Mouse (Mus musculus) frontal cortex, postnatal 36 days (tissue): Measurements from ENCODE around the gene Ptp4a2.
A peak's percentile ranks its signal among the peaks of the same experiment; 100 is the strongest.

ENCODE experiments used
- DNase-seq, 2 experiments: peaks; one replicate each; pipeline ENCODE4 v3.0.0; 2022; ENCODE audit warnings: low spot score in 2 of 2

The Ptp4a2 gene

DNA sequence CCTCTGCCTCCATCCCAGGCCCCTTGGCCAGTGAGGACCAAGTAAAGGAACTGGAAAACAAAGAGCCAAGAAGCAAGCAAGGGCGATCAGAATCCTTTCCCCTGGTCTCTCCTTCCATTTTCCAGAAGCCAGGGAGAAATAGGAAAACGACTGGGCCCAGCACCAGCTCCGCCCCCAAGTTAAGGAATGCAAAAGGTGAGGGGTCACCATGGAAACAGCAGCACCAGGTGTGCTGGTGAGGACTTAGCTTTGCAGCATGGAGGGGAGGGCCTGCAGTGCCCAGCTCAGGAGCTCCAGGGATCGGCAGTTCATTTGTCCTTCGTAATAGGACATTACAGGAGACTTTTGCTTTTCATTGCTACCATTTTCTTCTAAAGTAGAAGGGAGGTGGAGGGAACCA is 13.0 kb upstream of the Ptp4a2 start:
- DNase-seq = no peak

DNA sequence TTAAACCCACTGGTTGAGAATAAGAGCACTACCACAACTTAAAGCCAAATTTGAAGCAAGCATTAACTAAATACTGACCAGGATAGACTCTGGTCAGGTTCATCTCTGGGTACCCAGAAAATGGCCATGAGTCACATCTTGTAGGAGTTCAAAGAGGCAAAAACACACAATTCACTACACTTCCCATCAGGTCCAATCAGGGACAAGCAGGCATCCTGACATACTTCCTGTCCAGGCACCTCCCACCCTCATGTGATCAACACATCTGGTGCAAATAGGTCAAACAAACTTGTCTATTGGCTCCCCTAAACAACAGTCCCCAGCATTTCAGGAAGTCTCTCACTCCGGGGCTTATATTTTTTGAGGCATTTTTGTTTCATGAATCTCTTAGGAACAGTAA is 7.7 kb upstream of the Ptp4a2 start:
- no peak for DNase-seq

DNA sequence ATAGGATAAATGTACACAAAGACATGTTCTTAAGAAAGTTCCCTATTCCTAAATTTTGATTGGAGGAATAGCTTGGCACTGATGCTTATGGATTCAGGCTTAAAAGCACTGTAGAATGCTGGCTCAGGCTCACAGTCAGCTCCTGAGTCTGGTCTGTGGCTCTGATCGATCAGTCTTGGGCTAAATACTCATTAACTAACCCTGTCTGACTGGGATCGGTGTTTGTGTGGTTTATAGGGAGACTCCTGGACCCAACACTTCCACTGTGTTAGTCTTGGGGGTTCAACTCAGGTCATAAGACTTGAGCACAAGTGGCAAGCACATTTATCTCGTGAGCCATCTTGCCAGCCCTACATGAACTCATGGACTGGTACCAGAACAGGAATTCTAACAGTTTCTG is 6.0 kb upstream of the Ptp4a2 start:
- no peak for DNase-seq

DNA sequence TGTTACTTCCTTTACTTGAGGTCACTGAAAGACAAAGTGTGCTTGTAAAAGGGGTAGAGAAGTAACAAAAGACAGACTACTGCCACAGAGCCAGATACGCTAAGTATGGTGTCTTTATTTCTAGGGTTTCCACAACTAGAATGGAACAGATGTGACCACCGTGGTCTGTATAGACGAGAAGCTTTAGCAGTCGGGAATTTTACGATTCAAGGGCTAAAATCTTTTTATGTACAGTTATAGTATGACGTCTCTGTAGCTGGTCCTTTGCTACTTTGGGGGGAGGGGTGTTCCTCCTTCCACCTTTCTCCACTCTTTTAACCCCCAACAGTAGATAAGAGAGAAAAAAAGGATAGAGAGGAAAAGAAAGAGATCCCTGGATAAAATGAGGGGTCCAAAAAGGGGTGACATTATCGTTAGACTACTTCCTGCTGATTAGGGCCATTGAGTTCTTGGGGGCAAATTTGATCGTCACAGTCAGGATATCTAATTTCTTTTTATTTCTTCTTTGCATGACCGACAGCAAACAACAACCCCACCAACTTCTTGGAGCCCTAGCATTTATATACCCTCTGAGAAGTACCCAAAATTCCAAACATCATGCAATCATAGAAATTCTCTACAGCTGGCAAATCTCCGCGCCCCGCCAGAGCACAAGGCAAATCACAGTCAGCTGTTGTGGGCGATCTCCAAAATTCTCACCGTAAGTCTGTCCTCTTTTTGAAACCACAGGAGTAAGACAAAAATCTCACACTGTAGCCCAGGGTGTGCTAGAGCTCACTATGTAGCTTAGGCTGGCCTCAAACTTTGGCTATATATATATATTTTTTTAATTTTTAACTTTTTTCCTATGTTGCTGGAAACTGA is 818 bp downstream of the Ptp4a2 start:
- DNase-seq = no peak

DNA sequence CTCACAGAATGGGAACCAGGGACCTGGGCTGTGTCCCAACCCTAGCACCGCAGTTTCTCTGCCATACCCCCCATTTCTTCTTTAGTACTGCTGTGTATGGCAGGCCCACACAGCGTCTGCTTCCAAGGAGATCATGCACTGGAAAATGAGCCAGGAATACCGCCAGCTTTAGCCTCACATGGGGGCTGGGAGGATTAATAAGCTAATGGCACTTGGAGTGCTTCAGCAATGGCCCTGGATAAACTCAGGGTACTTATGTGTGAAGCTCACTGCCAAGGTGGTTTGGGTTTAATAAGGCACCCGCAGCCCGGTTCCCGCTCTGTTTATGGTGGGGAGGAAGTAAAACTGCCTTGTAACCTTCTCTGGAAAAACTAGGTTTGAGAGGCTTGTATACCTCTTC is 6.6 kb downstream of the Ptp4a2 start:
- no peak for DNase-seq

DNA sequence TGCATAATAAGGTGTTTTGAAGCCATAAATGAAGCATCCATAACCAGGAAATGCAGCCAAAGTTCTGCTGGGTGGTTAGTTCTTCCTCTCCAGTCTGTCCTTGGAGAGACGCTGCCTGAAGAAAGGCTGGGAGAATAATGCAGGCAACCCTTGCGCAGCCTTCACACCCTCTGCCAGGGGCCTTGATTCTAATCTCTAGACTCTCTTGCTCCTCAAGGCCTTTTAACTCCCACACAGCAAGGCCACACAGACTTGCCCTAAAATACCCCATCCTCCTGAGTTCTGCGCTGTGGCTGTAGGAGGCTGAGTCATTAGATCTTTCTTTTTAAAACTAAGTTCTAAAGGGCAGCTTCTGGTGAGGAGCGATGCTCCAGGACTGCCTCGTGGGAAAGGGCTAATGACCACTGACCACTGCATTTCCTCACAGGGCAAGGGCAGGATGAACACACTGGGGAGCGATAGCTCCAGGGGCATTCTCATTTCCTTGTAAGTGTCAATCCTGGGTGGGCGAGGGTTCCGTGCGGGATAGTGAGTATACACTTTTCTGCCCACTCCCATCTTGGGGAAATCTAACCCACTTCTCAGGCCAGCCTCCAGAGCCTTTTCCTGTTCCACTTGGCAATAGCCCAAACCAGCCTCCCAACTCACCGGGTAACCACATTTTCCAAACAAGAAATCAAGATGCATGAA is 7.6 kb downstream of the Ptp4a2 start:
- no peak for DNase-seq

DNA sequence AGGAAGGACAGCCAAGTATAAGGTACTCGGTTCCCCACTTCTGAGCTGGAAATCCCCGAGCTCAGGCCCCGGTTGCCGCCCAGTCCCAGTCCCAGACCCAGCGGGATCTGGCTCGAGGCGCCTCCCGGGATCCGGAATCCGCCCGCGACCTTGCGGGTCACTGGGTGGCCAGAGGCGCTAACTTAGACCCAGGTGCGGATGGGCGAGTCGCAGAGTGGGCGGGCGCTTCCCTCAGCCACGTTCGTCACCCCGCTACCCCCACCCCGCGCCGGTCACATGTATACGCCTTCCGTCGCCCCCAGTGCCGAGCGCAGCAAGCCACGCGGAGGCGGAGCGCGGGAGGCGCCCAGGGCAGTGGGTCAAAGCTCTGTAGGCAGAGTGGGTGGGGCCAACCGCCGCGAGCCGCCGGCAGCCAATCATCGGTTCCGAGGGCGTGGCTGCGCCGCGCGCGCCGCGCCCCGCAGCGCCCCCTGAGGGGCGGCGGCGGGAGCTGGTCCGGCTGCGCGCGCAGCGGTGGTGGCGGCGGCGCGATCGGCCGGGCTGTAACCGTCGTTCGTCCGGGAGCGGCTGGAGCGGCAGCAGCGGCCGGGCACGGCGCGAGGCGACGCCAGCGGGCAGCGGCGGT is 8.8 kb downstream of the Ptp4a2 start:
- peak; percentile 90 to 91 for DNase-seq

DNA sequence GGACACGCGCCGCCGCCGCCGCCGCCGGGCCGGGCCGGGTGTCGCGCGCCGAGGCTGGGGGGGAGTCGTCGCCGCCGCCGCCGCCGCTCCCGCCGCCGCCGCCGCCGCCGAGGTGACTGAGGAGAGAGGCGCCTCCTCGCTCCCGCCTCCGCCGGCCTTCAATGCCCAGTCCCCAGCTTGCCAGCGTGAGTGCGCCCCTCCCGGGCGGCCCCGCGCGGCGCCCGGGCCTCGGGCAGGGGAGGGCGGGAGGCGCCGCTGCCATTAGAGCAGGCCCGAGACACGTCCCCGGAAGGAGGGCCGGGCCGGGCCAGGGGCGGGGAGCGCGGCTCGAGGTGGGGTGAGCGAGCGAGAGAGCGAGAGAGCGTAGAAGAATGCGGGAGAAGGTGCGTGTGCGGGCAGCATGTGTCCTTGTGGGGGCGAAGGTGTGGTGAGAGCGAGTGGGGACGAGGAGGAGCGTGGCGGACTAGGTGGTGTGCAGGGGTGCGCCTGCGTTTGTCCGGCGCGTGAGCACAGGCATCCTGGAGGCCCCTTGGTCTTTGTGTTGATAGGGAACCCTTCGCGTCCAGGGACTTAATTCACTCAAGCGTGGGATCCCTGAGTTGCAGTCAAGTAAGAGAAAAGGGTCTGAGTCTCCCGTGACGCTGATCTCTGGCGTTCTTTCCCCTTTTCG is 9.5 kb downstream of the Ptp4a2 start:
- peak; percentile 56 to 57 for DNase-seq

DNA sequence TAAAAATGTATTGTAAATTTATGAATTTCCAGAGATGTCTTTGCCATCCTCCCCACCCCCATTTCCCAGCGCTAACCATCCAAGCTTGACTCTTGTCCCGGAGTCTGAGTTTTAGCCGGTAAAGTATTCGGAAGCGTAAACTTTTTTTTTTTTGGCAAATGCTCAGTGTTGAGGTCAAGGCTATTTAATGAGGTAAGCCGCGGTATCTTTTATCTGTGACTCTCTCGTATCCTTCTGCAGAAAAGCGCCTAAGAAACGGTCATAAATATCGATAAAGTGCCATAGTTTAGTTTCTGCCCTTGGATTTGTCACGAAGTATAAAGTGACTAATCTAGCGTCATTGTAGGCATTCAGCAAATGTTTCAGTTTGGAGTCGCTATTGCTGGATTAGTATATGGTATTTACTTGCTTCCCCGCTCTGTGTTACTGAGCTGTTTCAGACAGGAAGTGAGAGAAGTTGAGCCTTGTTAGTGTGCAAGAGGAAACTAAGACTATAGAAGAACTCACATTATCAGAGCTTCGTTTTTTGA is 10.1 kb downstream of the Ptp4a2 start:
- no peak for DNase-seq

DNA sequence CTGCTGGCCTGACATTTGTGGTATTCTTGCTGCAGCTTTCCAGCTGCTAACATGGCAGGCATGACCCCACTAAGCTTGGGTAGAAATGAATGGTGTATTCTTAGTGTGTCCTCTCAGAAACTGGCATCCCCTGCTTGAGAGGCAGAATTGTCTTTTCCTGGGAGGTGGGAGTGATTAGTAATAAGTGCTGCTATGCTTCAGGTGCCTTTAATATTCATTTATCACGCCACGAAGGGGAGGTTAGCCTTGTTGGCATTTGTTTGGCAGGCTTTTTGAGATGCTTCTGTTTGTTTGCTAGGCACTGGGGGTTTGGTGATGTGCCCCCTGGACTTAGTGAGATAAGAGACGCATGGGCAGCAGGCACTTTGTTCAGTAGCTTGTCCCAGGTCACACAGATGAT is 11.3 kb downstream of the Ptp4a2 start:
- no peak for DNase-seq

DNA sequence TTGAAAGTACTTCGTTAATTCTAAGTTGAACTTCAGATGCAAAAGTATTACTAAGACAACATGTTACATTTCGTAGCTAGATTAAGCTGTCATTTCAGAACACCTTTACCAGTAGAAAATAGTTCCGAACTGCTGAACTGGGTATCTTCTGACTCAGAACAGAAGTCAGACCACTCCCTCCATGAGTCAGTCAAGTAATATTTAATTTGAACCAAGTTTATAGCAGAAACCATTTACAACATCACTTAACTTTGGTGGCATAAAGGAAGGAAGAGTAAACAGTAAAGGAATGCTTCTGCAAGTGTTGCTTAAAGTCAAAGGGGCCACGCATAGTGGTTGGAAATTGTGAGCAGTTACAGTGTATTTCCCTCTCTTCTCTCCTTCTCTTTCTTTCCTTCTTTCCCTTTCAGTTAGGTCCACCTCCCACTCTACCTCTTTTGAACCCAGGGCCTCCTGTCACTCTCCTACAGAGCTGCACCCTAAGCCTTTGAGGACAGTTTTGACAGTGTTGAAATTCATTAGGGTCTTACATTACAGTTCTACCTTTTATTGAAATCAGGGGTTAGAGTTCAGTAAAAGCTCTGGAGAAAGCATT is 12.3 kb downstream of the Ptp4a2 start:
- no peak for DNase-seq

DNA sequence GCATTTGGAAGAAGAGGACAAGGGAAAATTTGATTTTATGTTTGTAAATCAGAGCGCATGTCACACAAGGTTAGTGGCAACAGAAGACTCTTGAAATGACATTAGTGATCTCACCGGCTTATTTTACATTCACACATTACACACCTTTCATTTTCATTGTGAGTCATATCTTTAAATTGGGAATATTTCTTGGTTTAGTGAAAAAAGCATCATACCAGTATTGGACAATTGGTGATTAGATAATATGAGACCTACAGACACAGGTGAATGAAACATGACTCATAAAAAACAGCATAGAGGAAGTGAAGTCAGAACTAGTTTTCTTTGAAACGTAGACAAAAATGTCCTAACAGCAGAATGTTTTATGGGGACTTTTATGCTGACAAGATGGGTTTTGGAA is 16.6 kb downstream of the Ptp4a2 start:
- DNase-seq = no peak

DNA sequence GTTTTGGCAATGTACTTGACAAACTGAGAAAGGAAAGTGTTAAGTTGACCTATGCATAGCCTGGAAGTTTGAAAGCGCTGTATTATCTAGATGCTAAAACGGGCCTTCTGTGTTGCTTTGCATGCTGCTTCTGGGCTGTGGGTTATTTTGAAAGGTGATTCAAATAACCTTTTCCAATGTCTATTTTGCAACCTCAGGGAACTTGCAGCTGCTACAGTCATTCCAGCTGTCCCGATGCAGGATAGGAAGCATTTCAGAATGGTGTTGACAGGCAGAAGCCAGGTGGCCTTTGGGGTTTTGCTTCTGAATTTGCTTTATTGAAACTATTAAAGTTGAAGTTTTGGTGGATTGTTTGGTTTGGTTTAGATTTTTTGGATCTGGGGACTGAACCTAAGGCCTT is 17.1 kb downstream of the Ptp4a2 start:
- no peak for DNase-seq

DNA sequence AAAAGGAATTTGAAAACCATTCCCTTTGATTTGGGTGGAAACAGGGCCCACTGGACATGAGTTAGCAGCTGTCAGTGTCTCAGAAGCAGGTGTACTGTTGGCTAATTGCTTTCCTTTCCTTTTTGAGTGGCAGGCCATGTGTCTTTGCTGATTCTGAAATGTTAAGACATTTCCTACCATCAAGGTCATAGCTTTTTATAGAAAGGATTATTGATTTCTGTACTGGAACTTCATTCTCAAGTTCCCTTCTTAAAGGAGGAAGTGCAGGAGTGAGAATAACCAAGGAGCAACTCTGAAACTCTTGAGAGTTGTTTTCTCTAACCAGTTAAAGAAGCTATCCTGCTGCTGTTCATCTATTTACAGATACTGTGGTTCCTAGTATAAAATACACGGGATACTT is 18.8 kb downstream of the Ptp4a2 start:
- no peak for DNase-seq

DNA sequence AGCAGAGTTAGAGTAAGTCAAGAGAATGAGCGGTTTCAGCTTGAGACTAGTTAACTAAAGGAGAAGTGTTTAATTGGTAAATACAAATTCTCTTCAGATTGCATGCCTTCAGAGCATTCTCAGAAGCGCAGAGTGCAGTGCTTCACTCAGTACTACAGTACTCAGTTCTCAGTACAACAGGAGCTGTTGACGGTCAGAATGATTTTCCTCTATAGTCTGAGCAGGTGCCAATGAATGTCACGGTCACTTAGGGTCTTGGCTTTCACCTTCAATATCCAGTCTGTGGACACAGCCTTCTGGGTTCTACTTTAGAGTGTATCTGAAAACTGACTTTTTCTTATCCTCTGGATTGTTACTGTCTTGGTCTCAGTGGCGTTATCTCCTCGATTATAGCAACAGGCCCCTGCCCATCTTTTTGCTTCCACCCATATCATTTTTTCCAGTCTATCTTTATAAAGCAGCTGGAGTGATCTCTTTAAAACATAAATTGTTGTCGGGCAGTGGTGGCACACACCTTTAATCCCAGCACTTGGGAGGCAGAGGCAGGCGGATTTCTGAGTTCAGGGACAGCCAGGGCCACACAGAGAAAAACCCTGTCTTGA is 19.4 kb downstream of the Ptp4a2 start:
- DNase-seq = no peak

DNA sequence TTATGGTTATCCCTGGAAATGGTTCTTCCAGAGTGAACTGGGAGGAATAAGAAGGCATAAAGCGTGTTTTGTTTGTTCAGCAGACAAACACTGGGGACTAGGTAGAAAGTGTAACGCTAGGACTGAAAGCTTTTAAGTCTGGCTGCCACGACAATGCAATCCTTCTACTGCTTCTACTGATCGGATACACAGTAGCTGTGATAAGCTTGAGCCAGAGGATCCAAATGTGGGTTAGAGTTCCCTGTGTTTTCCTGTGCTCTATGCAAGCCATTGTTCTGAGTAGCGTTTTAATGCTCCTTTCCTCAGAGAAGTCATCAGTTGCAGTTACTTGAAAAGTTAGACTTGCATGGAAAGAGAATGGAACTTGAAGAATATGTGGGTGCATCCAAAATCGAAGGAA is 23.6 kb downstream of the Ptp4a2 start:
- DNase-seq = no peak

DNA sequence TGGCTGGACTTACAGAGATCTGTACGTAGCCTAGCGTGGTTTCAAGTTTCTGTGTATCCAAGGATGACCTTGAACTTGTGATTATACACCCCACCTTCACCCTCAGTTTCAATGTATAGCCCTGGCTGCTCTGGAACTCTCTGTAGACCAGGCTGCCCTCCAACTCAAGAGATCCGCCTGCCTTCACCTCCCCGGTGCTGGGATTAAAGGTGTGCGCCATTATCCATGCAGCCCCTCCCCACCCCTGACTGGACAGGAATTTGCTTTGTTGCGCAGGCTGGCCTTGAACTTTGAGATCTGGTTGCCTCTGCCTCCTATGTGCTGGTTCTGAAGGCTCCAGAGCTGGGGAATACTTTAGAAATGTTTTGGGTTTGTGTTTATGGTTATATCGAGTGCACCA is 24.3 kb downstream of the Ptp4a2 start:
- no peak for DNase-seq

DNA sequence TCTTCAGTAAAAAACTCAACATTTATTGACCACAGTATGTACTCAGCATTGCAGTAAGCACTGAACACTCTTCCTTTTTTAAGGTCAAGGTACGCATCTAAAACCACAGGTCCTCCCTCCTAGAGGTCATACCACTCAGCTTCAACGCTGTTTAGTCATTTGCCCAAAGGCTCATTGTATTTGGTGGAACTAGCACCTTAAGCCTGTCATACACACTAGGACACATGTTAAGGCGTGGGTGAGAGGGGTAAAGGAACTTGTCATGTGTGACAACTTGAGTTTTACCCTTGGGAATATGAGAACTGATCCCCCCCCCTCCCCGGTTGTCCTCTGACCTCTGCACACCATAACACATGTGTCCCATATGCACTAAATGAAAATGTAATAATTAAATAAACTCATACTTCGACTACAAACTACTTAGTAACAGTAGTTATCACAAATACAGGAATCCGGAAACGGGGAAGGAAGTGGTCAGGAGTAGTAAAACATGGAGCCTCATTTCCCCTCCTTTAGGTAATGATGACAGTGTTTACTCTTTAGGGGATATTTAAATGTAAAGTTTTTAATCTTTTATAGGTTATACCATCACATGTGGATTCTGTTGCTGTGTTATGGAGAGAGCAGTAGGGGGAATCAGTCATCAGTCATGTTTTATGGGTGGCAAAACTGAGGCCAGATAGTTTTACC is 29.0 kb downstream of the Ptp4a2 start:
- no peak for DNase-seq

DNA sequence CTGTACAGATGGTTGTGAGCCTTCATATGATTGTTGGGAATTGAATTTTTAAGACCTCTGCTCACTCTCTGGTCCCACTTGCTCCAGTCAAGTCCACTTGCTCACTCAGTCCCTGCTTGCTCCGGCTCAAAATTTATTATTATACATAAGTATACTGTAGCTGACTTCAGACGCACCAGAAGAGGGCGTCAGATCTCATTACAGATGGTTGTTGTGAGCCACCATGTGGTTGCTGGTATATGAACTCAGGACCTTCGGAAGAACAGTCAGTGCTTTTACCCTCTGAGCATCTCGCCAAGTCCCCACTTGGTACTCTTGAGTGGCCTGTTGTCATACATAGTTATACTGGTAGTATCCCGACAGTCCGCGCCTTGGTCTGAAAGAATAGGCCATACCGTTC is 35.8 kb downstream of the Ptp4a2 start:
- DNase-seq = no peak

DNA sequence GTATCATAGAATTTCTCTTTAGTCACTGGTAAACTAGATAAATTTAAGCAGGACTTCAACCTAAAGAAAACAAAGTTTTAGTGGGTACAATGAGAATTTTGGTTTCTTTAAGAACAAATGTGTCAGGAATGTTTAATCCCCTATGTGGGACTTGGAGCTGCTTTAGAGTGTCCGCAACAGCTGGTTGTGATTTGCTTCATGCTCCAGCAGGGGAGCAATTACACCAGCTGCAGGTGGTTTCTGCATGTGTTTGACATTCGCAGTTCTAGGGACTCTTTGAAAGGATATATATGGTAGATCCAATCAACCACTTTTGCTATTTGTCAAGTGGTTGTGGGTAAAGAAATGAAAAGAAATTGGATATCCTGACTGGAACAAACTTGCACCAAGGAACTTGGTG is 39.5 kb downstream of the Ptp4a2 start:
- DNase-seq = no peak

DNA sequence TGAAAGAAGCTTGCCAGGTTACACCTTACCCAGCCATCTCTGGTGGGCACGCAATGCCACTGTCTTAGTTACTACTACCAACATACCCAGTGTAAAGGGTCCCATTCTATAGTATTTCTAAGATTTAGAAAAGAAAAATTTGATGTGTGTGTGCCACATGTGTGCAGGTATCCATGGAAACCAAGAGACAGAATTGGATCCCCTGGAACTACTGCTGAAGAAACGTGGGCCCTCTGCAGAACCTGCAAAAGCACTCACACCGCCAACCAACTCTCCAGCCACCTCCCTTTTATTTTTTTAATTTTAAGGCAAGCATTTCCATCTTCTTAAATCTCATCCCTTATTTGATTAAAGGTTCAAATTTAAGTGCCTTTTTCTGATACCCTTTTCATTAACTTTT is 40.8 kb downstream of the Ptp4a2 start:
- DNase-seq = no peak
